Mouse (Mus musculus): ENCODE results near the gene AU022252. TPM values are rescaled to one million over a fixed set of nuclear protein-coding genes. Genes with fewer than 3 reads are reported as not detected.

AU022252 gene
- 11.9 and 15.2 TPM in 2 replicates for polyA plus RNA-seq (2012)

- TF ChIP-seq GATA1 (IDR thresholded peaks at IDR 0.05; ENCODE audit: low read length): no peak
Observed at GRCm38 (mm10) chr4:119232410-119233255, at the start of gene AU022252, which contains the start of gene P3h1. AU022252 (minus strand) TSS chr4:119232712. P3h1 (plus strand) TSS chr4:119232915.

DNA sequence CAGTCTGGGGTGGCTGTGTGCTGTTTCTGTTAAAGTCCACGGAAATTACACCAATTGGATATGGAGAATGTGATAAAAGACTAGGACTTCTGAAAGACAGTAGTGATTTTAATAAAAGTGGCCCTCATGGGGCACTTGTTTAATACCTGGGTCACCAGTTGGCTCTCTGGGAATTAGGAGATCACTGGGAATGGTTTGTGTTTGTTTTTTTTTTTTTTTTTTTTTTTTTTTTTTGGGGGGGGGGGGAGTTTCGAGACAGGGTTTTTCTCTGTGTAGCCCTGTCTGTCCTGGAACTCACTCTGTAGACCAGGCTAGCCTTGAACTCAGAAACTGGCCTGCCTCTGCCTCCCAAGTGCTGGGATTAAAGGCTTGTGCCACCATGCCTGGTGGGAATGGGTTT is 43.2 kb upstream of the AU022252 start:
- no peak for TF ChIP-seq GATA1 (IDR thresholded peaks at IDR 0.05; ENCODE audit: low read length)

- no peak for TF ChIP-seq GATA1 (IDR thresholded peaks at IDR 0.05; ENCODE audit: low read length)
Observed at GRCm38 (mm10) chr4:119275226-119275625, 42.7 kb upstream of the AU022252 start.

- no peak for TF ChIP-seq GATA1 (IDR thresholded peaks at IDR 0.05; ENCODE audit: low read length)
Observed at GRCm38 (mm10) chr4:119274627-119275026, 42.1 kb upstream of the AU022252 start.

- no peak for TF ChIP-seq GATA1 (IDR thresholded peaks at IDR 0.05; ENCODE audit: low read length)
Observed at GRCm38 (mm10) chr4:119266606-119267005, 34.1 kb upstream of the AU022252 start.

DNA sequence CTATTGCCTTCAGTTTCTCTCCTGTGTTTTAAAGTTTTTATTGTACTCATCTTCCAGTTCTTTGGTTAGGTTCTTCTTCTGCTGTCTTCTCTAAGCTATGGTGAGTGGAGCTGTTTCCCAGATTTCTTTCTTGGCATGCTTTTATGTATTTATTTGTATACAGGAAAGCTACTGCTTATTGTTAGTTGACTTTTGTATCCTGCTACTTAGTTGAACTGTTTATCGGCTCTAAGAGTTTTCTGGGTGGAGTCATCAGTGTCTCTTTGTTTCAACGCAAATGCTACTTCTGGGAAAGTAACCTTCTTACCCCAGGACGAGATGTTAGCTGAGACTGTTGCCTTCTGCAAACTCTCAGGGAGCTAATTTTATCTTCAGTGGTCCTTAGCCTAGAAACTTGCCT is 30.9 kb upstream of the AU022252 start:
- TF ChIP-seq GATA1 (IDR thresholded peaks at IDR 0.05; ENCODE audit: low read length): no peak

- no peak for TF ChIP-seq GATA1 (IDR thresholded peaks at IDR 0.05; ENCODE audit: low read length)
Observed at GRCm38 (mm10) chr4:119262483-119262882, 30.0 kb upstream of the AU022252 start.

DNA sequence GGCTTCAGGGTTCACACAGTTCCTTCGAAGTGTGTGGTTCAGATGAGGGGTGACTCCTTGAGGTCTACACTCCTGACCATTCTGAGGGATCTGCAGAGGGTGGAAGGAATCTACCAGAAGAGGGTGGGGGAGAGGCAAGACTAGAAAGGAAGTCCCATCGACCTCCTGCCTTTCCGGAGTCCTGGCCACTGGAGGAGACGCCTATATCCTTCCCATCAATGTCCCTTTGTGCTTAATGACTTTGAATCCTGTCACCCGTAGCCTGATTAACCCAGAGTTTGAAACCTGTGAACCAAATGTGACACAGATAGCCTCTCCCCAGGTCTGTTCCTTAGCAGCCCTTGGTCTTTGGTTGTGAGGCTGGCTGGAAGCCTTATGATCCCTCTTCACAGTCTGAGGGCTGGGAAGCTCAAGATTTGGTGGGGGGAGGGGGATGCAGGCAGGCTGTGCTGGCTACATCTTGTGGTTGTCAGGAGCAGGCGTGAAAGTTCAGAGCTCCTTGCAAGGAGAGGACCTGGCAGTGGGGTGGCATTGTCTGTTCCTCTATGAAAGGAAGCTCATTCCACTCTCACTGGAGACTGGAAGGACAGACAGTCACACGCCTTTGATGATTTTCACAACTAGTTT is 28.7 kb upstream of the AU022252 start:
- TF ChIP-seq GATA1 (IDR thresholded peaks at IDR 0.05; ENCODE audit: low read length): no peak

DNA sequence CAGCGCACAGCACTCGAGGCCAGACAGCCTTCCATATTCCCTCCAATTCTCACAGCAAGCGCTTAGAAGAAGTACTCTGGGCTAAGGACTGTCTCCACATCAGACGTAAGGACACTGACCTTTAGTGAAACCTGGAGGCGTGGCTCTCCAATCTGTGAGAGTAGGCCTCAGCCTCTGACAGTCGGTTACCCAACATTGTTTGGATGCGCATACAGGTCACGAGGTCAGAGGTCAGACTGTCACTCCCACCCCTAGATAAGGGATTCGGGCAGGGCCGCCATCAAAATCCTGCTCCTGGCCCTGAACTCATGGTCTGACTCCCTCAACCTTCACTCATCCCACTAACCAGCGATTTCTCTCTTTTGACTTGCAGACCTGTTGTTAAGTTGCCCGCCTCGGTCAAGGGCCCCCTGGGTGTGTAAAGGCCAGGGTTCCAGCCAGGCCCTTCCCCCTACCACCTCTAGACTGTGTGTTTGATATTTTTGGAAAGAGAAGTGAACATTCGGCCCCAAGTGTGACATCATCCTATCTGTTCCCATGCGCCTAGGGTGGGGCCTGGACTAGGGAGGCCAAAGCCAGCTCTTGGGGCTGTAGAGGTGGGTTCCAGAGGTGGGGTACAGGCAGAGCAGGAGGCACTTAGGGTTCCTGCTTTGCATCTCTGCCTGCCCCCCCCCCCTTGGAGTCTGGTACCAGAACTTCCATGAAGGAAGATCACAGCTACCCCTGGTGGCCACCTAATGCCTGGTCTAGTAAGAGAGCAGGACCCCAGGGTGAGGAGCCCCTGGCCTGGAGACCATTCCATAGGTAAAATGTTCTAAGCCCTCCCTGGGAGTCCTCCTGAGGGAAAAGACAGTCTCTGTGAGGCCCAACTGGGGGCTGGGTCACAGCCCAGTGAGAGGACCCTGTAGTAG is 27.1 kb upstream of the AU022252 start:
- TF ChIP-seq GATA1 (IDR thresholded peaks at IDR 0.05; ENCODE audit: low read length): no peak

DNA sequence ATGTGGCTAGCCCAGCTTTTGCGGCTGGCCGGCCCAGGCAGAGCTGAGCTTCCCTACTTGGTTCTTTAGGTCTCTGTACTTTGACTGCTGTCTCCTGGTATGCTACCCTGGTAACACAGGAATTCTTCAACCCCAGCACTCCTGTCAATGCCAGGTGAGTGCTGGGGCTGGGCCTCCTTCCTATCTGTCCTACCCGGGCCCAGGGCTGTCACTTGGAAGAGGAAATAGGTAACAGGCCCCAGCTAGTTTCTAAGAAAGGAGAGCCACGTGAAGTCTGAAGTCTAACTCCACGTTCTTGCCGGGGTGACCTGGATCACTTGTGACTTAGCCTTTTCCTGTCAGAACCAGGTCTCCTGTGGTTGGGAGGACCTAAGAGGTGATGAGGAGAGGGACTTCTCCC is 24.6 kb upstream of the AU022252 start:
- TF ChIP-seq GATA1 (IDR thresholded peaks at IDR 0.05; ENCODE audit: low read length): no peak

DNA sequence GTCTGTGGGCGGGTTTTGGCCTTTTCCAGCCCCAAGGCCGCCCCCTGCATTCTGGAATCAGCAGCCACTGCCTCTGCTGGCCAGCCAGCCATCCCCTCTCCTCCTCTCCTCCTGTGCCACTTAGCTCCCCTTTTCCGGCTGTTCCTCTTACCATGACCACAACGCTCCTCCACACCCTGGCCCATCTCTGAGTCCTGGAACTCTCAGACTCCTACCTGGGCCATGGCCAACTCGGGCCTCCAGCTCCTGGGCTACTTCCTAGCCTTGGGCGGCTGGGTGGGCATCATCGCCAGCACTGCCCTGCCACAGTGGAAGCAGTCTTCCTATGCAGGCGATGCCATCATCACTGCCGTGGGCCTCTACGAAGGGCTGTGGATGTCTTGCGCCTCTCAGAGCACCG is 22.8 kb upstream of the AU022252 start, which contains the start of gene Cldn19:
Gene Cldn19 (plus strand): TSS at position 64 of the 400 bp plus-strand sequence.
- TF ChIP-seq GATA1 (IDR thresholded peaks at IDR 0.05; ENCODE audit: low read length): no peak

DNA sequence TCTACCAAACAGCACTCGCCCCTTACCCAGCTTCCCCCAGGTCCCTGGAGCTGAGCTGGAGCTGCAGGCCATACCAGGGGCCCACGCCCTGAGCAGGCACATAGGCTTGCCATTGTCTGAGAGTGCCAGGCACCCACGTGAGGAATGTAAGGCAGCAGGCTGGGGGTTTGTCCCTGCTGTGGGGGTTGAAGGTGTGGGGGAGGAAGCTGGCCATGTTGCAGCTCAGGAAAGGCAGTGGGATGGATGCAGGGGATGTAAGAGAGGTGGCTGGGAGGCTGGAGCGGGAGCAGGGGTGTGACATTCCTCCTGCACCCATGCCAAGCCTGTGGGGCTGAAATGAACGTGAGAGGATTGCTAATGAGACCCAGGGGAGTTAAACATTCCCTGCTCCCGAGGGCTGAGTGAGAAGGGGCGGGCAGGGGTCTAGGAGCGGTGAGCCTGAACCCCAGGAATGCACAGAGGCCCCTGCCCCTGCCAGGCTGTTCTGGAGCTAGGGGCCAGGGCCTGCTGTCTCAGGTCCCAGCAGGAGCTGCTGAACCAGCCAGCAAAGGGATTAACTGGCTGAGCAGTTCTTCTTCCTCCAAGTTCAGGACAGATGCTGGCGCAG is 21.6 kb upstream of the AU022252 start:
- no peak for TF ChIP-seq GATA1 (IDR thresholded peaks at IDR 0.05; ENCODE audit: low read length)

- TF ChIP-seq GATA1 (IDR thresholded peaks at IDR 0.05; ENCODE audit: low read length): no peak
Observed at GRCm38 (mm10) chr4:119252025-119252808, 19.7 kb upstream of the AU022252 start.

DNA sequence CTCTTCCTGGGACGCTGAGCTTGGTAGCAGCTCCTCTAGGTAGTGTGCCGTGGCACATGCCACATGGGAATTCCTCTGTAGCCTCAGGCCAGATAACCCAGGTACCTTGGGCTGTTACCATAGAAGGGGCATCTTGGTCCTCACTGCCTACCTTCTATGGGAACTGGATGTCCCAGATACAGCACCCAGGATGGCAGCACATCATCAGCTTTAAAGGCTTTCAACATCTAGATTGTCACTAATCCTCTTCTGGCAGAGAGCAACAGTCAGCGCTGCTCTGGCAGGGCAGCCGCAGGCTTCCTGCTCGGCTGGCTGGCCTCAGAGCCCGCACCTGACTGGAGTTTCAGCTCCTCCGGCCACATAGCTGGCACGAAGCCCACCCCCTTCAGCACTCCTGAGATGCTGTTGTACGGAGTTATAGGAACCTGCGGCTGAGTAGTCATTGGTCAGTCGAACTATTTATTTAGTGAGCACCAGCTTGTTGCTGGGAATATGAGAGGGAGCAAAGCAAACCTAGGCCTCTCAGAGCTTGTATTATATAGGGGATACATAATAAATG is 16.0 kb upstream of the AU022252 start:
- no peak for TF ChIP-seq GATA1 (IDR thresholded peaks at IDR 0.05; ENCODE audit: low read length)
